Mouse (Mus musculus): ENCODE measurements around the gene Alox12b. TPM values are rescaled to one million over a fixed set of nuclear protein-coding genes. Genes with fewer than 3 reads are reported as not detected.

The Alox12b gene
- polyA plus RNA-seq, 1 experiment from 2014 or later: not detected

- Histone ChIP-seq H3K4me2 (replicated peaks; ENCODE audit: low read depth, low read length) (no peak overlapping the region), H3K9ac (replicated peaks; ENCODE audit: low read depth) (no peak overlapping the region), H3K9me3 (ENCODE audit: low read length) (no peaks in the 10 kb centered on the region), H3K4me1 (ENCODE audit: insufficient read depth, low read depth, low read length) (no peaks in the 10 kb centered on the region), H3K4me3 (ENCODE audit: low read depth, low read length) (no peak overlapping the region), H3K27ac (ENCODE audit: low read length) (no peak overlapping the region), H3K36me3 (ENCODE audit: insufficient read depth, low read length) (no peaks in the 10 kb centered on the region), H3K27me3 (replicated peaks; ENCODE audit: insufficient read depth, low read length) (peaks cover 7% of the 10 kb centered on the region; the same call in 1 of the 2 replicates)
- ATAC-seq: no peak
- DNase-seq (ENCODE audit: low spot score): no peak
- no peak for TF ChIP-seq CTCF (IDR thresholded peaks at IDR 0.05)
- TF ChIP-seq EP300 (IDR thresholded peaks at IDR 0.05): no peak
- WGBS: 74% methylated on average over 8 of the region's 8 CpGs
Observed at GRCm38 (mm10) chr11:69153831-69154230, 3.0 kb upstream of the Alox12b start.

- WGBS: 17% methylated on average over 1 of the region's 1 CpGs
- no peak overlapping the region for H3K9ac ChIP-seq (replicated peaks; ENCODE audit: low read depth)
- no peak for DNase-seq (ENCODE audit: low spot score)
- TF ChIP-seq EP300 (IDR thresholded peaks at IDR 0.05) (no peak), CTCF (IDR thresholded peaks at IDR 0.05) (no peak)
- H3K4me1 ChIP-seq (ENCODE audit: insufficient read depth, low read depth, low read length): no peaks in the 10 kb centered on the region
- peaks cover 7% of the 10 kb centered on the region; the same call in 1 of the 2 replicates for H3K27me3 ChIP-seq (replicated peaks; ENCODE audit: insufficient read depth, low read length)
- no peak overlapping the region for H3K4me2 ChIP-seq (replicated peaks; ENCODE audit: low read depth, low read length)
- ATAC-seq: no peak
- no peak overlapping the region for H3K4me3 ChIP-seq (ENCODE audit: low read depth, low read length)
- no peak overlapping the region for H3K27ac ChIP-seq (ENCODE audit: low read length)
- no peaks in the 10 kb centered on the region for H3K9me3 ChIP-seq (ENCODE audit: low read length)
- H3K36me3 ChIP-seq (ENCODE audit: insufficient read depth, low read length): no peaks in the 10 kb centered on the region
Observed at GRCm38 (mm10) chr11:69155351-69155750, 1.4 kb upstream of the Alox12b start.

GRCm38 (mm10) chr11:69169313-69169712, 12.5 kb downstream of the Alox12b start:
- H3K9ac ChIP-seq (replicated peaks; ENCODE audit: low read depth): no peak overlapping the region
- no peak overlapping the region for H3K4me3 ChIP-seq (ENCODE audit: low read depth, low read length)
- ATAC-seq: no peak

GRCm38 (mm10) chr11:69171626-69172025, 14.8 kb downstream of the Alox12b start:
- Histone ChIP-seq H3K4me2 (replicated peaks; ENCODE audit: low read depth, low read length) (no peak overlapping the region), H3K4me3 (ENCODE audit: low read depth, low read length) (no peak overlapping the region), H3K27me3 (replicated peaks; ENCODE audit: insufficient read depth, low read length) (no peaks in the 10 kb centered on the region), H3K9me3 (ENCODE audit: low read length) (no peaks in the 10 kb centered on the region), H3K36me3 (ENCODE audit: insufficient read depth, low read length) (no peaks in the 10 kb centered on the region), H3K27ac (ENCODE audit: low read length) (no peak overlapping the region), H3K4me1 (ENCODE audit: insufficient read depth, low read depth, low read length) (no peaks in the 10 kb centered on the region), H3K9ac (replicated peaks; ENCODE audit: low read depth) (no peak overlapping the region)
- WGBS: 21% methylated on average over 7 of the region's 7 CpGs
- TF ChIP-seq CTCF (IDR thresholded peaks at IDR 0.05) (peak; percentile 88), EP300 (IDR thresholded peaks at IDR 0.05) (no peak)
- ATAC-seq: peak; percentile 81
- peak; percentile 88 for DNase-seq (ENCODE audit: low spot score)

More at GRCm38 (mm10) chr11:69169313-69169712, 12.5 kb downstream of the Alox12b start:
- Histone ChIP-seq H3K9me3 (ENCODE audit: low read length) (no peaks in the 10 kb centered on the region), H3K27ac (ENCODE audit: low read length) (no peak overlapping the region), H3K36me3 (ENCODE audit: insufficient read depth, low read length) (no peaks in the 10 kb centered on the region), H3K4me1 (ENCODE audit: insufficient read depth, low read depth, low read length) (no peaks in the 10 kb centered on the region), H3K4me2 (replicated peaks; ENCODE audit: low read depth, low read length) (no peak overlapping the region), H3K27me3 (replicated peaks; ENCODE audit: insufficient read depth, low read length) (no peaks in the 10 kb centered on the region)
- WGBS: 74% methylated on average over 12 of the region's 12 CpGs
- TF ChIP-seq EP300 (IDR thresholded peaks at IDR 0.05) (no peak), CTCF (IDR thresholded peaks at IDR 0.05) (no peak)
- DNase-seq (ENCODE audit: low spot score): no peak

GRCm38 (mm10) chr11:69172606-69173005, 15.8 kb downstream of the Alox12b start:
- H3K4me2 ChIP-seq (replicated peaks; ENCODE audit: low read depth, low read length): no peak overlapping the region
- no peak for TF ChIP-seq EP300 (IDR thresholded peaks at IDR 0.05)
- TF ChIP-seq CTCF (IDR thresholded peaks at IDR 0.05): no peak

GRCm38 (mm10) chr11:69174722-69175121, 17.9 kb downstream of the Alox12b start:
- no peak for DNase-seq (ENCODE audit: low spot score)
- H3K9me3 ChIP-seq (ENCODE audit: low read length): no peaks in the 10 kb centered on the region
- no peaks in the 10 kb centered on the region for H3K27me3 ChIP-seq (replicated peaks; ENCODE audit: insufficient read depth, low read length)
- TF ChIP-seq CTCF (IDR thresholded peaks at IDR 0.05) (no peak), EP300 (IDR thresholded peaks at IDR 0.05) (no peak)
- no peak overlapping the region for H3K27ac ChIP-seq (ENCODE audit: low read length)
- no peaks in the 10 kb centered on the region for H3K4me1 ChIP-seq (ENCODE audit: insufficient read depth, low read depth, low read length)
- H3K9ac ChIP-seq (replicated peaks; ENCODE audit: low read depth): no peak overlapping the region
- no peak overlapping the region for H3K4me2 ChIP-seq (replicated peaks; ENCODE audit: low read depth, low read length)
- no peak for ATAC-seq
- WGBS: 77% methylated on average over 7 of the region's 7 CpGs
- H3K36me3 ChIP-seq (ENCODE audit: insufficient read depth, low read length): no peaks in the 10 kb centered on the region
- H3K4me3 ChIP-seq (ENCODE audit: low read depth, low read length): no peak overlapping the region

More at GRCm38 (mm10) chr11:69172606-69173005, 15.8 kb downstream of the Alox12b start:
- no peaks in the 10 kb centered on the region for H3K27me3 ChIP-seq (replicated peaks; ENCODE audit: insufficient read depth, low read length)
- no peaks in the 10 kb centered on the region for H3K36me3 ChIP-seq (ENCODE audit: insufficient read depth, low read length)
- no peaks in the 10 kb centered on the region for H3K9me3 ChIP-seq (ENCODE audit: low read length)
- WGBS: 61% methylated on average over 2 of the region's 2 CpGs
- H3K27ac ChIP-seq (ENCODE audit: low read length): no peak overlapping the region
- no peak overlapping the region for H3K4me3 ChIP-seq (ENCODE audit: low read depth, low read length)
- no peak overlapping the region for H3K9ac ChIP-seq (replicated peaks; ENCODE audit: low read depth)
- no peak for ATAC-seq
- DNase-seq (ENCODE audit: low spot score): no peak
- no peaks in the 10 kb centered on the region for H3K4me1 ChIP-seq (ENCODE audit: insufficient read depth, low read depth, low read length)

GRCm38 (mm10) chr11:69178525-69178924, 21.7 kb downstream of the Alox12b start:
- ATAC-seq (no peak), DNase-seq (ENCODE audit: low spot score) (no peak)
- 77% methylated on average over 3 of the region's 3 CpGs for WGBS
- no peak overlapping the region for H3K4me2 ChIP-seq (replicated peaks; ENCODE audit: low read depth, low read length)
- no peak overlapping the region for H3K4me3 ChIP-seq (ENCODE audit: low read depth, low read length)
- H3K27ac ChIP-seq (ENCODE audit: low read length): no peak overlapping the region
- no peaks in the 10 kb centered on the region for H3K27me3 ChIP-seq (replicated peaks; ENCODE audit: insufficient read depth, low read length)
- TF ChIP-seq CTCF (IDR thresholded peaks at IDR 0.05): no peak
- TF ChIP-seq EP300 (IDR thresholded peaks at IDR 0.05): no peak
- no peaks in the 10 kb centered on the region for H3K36me3 ChIP-seq (ENCODE audit: insufficient read depth, low read length)
- H3K4me1 ChIP-seq (ENCODE audit: insufficient read depth, low read depth, low read length): no peaks in the 10 kb centered on the region
- H3K9me3 ChIP-seq (ENCODE audit: low read length): no peaks in the 10 kb centered on the region
- no peak overlapping the region for H3K9ac ChIP-seq (replicated peaks; ENCODE audit: low read depth)

Measured in lung, postnatal 0 days (tissue).